Mouse (Mus musculus) heart, adult 8-10 months (tissue): ENCODE measurements at regions not wholly inside any gene's neighbourhood (a gene's known extent, or its start where the extent isn't known, plus 50 kb on each side); places are given as distances from the start of the nearest gene placed in this dataset.

ENCODE experiments used
- DNase-seq: peaks from one replicate; pipeline ENCODE4 v3.0.0; 2022; ENCODE audit warnings: low spot score

- DNase-seq: no peak
These were observed 146.3 kb upstream of the Gm10181 start for GRCm38 (mm10) chr9:24942943-24943342.

GRCm38 (mm10) chr9:24943830-24944229 lies 145.4 kb upstream of the Gm10181 start:
- DNase-seq: no peak

GRCm38 (mm10) chr9:24952516-24952915 lies 136.7 kb upstream of the Gm10181 start:
- DNase-seq: no peak

GRCm38 (mm10) chr9:24955641-24956040 lies 133.6 kb upstream of the Gm10181 start:
- DNase-seq: no peak

- DNase-seq: no peak
These were observed 132.7 kb upstream of the Gm10181 start for GRCm38 (mm10) chr9:24956566-24956965.

- no peak for DNase-seq
These were observed 125.9 kb upstream of the Gm10181 start for GRCm38 (mm10) chr9:24963290-24963689.

GRCm38 (mm10) chr9:24967571-24967970 lies 121.7 kb upstream of the Gm10181 start:
- no peak for DNase-seq

- DNase-seq: peak; percentile 69
These were observed 115.0 kb upstream of the Gm10181 start for GRCm38 (mm10) chr9:24974021-24974741.

- DNase-seq: no peak
These were observed 106.4 kb upstream of the Gm10181 start for GRCm38 (mm10) chr9:24982796-24983195.

GRCm38 (mm10) chr9:24994491-24994890 lies 94.7 kb upstream of the Gm10181 start:
- DNase-seq: peak; percentile 12

GRCm38 (mm10) chr9:25021095-25021691 lies 68.0 kb upstream of the Gm10181 start:
- DNase-seq: peak; percentile 8

GRCm38 (mm10) chr9:25022439-25022838 lies 66.8 kb upstream of the Gm10181 start:
- DNase-seq: no peak

GRCm38 (mm10) chr9:25024486-25024885 lies 64.7 kb upstream of the Gm10181 start:
- DNase-seq: no peak

- peak; percentile 62 for DNase-seq
These were observed 61.6 kb upstream of the Gm10181 start for GRCm38 (mm10) chr9:25027581-25027980.

GRCm38 (mm10) chr9:25028305-25028704 lies 60.9 kb upstream of the Gm10181 start:
- no peak for DNase-seq

GRCm38 (mm10) chr9:25031466-25031865 lies 57.8 kb upstream of the Gm10181 start:
- DNase-seq: no peak
